Mouse (Mus musculus): ENCODE measurements around the gene Pdzrn3.

DNA sequence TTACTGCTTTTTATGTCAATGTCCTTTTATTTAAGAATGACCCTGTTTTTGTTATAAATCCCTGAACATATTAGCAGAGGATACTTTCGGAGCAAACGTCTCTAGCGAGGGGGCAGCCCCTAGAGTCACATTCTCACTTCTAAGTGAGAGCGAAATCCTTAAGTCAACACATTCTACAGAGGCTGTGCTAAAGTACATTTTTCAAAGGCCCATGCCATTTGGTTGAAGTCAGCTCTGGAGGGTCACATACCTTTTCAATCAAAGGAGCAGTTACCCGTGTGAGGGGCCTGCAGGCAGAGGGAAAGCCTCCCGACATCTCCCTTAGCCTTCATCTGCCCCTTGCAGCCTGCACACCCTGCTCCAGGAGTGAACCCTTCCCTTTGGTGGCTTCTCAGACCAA, 48.2 kb downstream of the Pdzrn3 start:
- TF ChIP-seq CTCF (IDR thresholded peaks at IDR 0.05; ENCODE audit: borderline replicate concordance, insufficient read depth, low read depth, low read length) (no peak), POLR2A (IDR thresholded peaks at IDR 0.05; ENCODE audit: borderline replicate concordance, insufficient read depth, low read length) (no peak)
